Mouse (Mus musculus) adrenal gland, adult 8-10 months (tissue): Measurements from ENCODE around the gene Sntg2. TPM values are rescaled to one million over a fixed set of nuclear protein-coding genes. Genes with fewer than 3 reads are reported as not detected.

Experiments
- DNase-seq: peaks from one replicate; pipeline ENCODE4 v3.0.0; 2022
- total RNA-seq, 4 experiments: library from RNA; stranded (reverse); gene quantifications; 2 replicates each; pipeline ENCODE4 v1.2.4; 2022

Sntg2 gene
- total RNA-seq, 4 experiments from 2014 or later, result 0.35 to 0.56 (median 0.47) TPM

- DNase-seq, result no peak
Measured at GRCm38 (mm10) chr12:30200621-30201020, 172.6 kb downstream of the Sntg2 start.

DNA sequence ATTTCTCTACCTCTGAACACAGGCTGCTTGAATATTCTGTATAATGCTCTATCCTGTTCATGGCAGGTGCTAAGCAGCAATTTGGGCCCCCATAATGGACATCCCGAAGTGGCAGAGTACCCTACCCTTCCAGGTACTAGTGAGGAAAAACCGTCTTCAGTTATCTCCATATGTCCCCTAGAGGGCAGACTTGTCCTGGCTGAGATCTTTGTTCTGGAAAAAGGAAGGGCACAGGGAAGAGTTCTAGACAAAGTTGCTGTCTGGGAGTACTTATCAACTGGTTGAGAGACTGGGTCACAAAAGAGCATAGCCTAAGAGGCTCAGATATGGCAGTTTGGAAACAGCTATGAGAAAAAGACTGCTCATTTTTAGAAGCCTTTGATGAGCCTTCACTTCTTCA, 173.4 kb downstream of the Sntg2 start:
- peak; percentile 7 for DNase-seq

GRCm38 (mm10) chr12:30198250-30198649, 174.9 kb downstream of the Sntg2 start:
- no peak for DNase-seq

GRCm38 (mm10) chr12:30181721-30182120, 191.5 kb downstream of the Sntg2 start:
- no peak for DNase-seq

DNA sequence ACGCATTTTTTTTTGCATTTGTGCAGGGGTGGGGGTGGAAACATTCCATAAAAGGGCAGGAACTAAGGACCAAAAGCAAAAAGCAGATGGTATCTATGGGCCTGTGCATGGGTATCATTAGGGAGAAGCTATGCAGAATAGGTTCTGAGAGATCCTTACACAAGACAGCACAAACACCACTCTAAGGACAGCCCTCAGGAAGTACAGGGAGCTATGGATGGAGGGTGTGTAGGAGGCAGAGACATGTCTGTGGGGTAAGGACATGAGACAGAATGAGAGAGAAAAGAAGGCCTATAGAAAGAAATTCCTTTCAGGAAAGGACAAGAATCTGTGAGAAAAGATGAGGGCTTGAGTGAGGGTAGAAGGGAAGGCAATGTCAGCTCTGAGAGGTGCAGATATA, 193.6 kb downstream of the Sntg2 start:
- no peak for DNase-seq

DNA sequence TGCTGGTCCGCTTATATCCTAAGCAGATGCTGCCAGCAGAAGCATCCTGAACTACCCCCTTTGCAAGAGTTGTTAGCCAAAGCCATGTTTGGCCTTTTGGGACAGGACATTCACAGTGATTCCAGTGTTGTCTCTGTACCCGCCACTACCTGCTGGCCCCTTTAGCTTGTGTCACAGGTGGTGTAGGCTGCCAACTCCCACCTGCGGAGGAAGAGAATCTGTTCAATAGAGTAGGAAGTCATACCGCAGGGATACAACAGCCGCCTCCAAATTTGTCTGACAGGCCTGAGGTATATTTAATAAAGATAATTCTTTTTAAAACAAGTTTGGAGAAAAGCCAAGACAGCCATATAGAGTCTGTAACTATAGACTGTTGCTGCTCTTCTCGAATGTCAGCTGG, 195.2 kb downstream of the Sntg2 start:
- no peak for DNase-seq

DNA sequence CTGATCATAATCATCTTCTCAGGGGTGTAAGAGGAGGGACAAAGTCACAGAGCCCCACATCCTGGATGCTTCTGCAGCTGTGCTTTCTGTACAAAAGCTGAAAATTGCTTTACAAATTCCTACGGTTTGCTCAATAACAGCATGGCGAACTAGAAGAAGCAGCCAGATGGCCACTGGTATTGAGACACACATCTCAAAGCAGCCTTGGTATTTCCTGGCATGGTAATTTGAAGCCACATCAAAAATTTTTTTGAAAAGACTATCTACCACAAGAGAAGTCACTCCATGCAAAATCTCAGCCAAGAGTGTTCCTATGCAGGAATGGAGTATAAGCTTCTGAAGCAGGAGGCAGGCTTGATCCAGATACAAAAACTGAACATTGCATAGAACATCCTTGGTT, 195.6 kb downstream of the Sntg2 start:
- no peak for DNase-seq

- no peak for DNase-seq
Measured at GRCm38 (mm10) chr12:30168491-30168890, 204.7 kb downstream of the Sntg2 start.

- no peak for DNase-seq
Measured at GRCm38 (mm10) chr12:30164538-30164937, 208.6 kb downstream of the Sntg2 start.

- DNase-seq, result no peak
Measured at GRCm38 (mm10) chr12:30164005-30164404, 209.2 kb downstream of the Sntg2 start.

DNA sequence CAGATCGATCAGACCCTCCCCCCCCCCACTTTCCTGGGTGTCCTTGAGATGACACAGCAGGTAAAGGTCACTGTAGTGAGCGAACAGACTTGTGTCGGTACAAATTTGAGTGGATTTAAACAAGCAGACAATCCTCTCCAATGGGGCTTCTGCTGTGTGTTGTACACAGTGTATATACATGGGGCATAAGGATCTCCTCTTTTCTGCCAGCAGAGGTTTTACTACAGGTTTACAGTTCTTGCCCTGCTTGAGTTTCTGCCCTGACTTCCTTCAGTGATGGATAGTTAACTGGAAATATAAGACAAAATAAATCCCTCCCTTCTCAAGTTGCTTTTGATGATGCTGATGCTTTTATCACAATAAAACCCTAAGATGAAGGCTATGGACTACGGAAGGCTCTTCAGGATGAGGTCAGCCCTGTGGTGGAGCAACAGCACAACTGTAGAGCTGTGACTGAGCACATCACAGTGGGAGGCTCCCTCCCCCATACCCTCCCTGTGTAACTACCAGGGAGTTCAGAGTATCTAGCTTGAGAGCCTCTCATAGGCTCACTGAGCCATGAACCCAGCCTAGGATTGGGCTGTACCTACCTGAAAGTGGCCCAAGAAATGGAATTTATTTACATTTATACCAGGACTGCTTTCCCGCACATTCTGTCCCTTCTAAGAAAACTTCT, 211.3 kb downstream of the Sntg2 start:
- no peak for DNase-seq

DNA sequence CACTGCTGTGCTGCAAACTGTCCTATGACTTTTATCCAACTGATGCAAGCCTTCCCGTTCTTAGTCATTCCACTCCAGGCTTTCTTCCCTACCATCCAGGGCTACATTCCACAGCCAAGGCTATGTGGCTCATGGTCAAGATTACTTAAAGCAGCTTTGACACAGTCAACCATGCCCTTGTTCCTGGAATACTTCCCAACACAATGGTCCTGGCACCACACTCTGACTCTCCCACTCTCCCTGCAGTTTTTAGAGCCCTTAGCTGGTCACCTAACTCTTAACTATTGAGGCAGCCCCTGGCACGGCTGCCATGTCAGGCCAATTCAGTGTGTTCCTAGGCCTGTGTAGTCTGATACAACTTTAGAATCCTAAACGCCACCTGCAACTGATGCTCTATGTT, 212.7 kb downstream of the Sntg2 start:
- DNase-seq, result peak; percentile 39

DNA sequence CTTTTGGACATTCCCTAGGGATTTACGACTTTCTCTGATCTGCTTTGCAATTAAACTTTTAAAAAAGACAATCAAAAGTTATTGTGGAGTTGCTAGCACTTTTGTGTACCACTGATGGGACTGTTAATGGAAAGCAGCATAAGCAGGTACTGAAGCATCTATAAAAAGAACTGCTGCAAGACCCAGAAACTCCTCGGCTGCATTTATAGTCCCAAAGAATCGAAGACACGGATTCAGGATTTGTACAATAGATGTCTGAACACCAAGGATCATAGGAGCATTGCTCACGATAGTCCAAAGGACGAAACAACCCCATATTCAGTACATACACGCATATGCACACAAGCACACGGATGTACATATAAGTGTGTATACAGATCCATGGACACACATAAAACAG, 213.4 kb downstream of the Sntg2 start:
- DNase-seq, result no peak

GRCm38 (mm10) chr12:30154079-30154673, 219.0 kb downstream of the Sntg2 start:
- no peak for DNase-seq

- DNase-seq, result peak; percentile 18
Measured at GRCm38 (mm10) chr12:30142085-30142484, 231.1 kb downstream of the Sntg2 start.

DNA sequence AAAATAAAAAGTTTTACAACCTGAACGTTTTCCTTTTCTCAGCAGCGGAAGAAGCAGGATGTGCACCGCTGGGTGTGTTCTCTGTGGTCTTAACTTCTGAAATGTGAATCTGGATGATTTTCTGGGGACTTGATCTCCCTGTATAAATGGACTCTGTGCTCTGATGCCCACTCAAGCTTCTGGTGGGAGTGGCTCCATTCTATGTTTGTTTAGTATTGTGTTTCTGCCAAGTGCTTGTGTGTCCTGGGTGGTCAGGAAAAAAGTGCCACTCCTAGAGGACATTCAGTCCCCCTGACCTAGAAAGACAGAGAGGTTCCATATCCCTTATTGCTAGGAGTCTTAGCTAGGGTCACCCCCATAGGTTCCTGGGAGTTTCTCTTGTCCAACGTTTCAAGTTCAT, 240.7 kb downstream of the Sntg2 start, which contains the start of gene Tpo:
Gene Tpo, minus strand, starts transcription at position 101 of the 400 bp plus-strand sequence.
- DNase-seq, result no peak

DNA sequence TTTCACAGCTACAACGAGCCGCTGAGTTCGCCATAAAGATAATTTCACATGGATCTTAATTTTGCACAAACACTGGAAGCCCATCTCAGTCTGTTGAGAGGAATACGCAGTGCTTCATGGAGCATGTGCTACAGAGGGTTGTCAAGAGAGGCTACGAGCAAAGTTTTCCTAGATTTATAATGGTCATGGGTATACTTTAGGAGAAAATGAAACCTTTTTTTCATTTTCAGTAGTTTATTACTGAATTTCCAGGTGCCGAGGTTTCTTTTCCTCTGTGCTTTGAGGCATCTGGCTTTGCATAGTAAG, 243.8 kb downstream of the Sntg2 start:
- no peak for DNase-seq

DNA sequence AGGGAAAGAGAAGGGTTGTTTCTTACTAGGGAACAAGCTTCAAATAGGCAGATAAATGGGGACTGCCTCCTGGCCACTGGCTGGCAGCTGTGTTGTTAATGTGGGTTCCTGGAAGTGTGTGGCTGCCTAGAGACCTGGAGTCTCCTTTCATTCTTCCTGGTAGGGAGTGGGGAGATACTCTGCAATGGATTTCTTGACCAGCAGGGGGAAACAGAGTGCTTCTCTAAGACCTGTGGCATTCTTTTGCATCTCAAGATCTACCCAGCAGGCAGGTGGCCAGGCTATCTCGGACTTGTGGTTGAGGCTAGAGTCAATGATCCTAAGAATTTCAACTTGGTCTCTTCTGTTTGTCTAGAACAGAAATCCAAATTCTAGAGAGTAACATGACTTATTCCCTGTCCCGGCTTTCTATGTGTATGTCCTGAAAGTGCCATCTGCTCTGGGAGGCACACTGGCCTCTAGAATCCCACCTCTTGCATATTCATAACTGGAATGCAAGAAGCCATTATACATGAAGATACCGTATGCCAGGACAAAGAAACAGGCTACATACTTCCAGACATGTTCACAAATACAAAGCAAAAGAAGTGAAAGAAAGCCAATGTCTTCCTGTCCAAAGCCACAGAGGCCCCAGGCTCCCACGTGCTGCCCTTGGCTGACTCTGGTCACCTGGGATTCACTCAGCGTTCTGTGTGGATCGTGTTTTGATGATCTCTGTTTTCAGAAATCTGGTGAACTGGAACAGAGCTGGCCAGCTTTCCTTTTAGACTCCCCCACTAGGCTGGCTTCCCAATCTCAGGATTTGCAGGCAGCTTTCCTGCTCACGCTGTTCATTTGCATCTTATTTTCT, 244.4 kb downstream of the Sntg2 start:
- DNase-seq, result peak; percentile 30

Other genes starting within 250 kb of the Sntg2 start
- under 1 TPM in 3 of 4 experiments, not detected in 1; 0.13 to 0.25 (median 0.21) TPM for gene Tpo, start 240.8 kb downstream of the Sntg2 start, total RNA-seq
- gene Tmem18, start 211.1 kb upstream of the Sntg2 start, total RNA-seq, result 10 to 100 TPM; 19.5 to 30.1 (median 24.5) TPM